Mouse (Mus musculus) neural tube, embryonic 13.5 days (tissue): Measurements from ENCODE around the gene Ugt1a9. TPM values are rescaled to one million over a fixed set of nuclear protein-coding genes. Genes with fewer than 3 reads are reported as not detected.
"Not testable (repeated sequence)": the region's sequence is repeated elsewhere in the genome, so short reads cannot be mapped to it uniquely, and the experiment has no call there.

Experiments used
- ATAC-seq: fragments of 200-750 bp; cut with Nextera tagmentation; 2 replicates; pipeline ENCODE4 v1.8.0; 2017; ENCODE audit warnings: low read depth, mild to moderate bottlenecking, moderate TSS enrichment, moderate library complexity
- H3K27ac ChIP-seq: fragments of 300-500 bp; sonication (generic); replicated peaks from 2 replicates; pipeline ENCODE4 v1.5.1; 2015; ENCODE audit warnings: moderate library complexity, mild to moderate bottlenecking, inconsistent platforms
- H3K27me3 ChIP-seq: fragments of 300-500 bp; sonication (generic); 2 replicates; pipeline ENCODE4 v1.6.1; 2015; ENCODE audit warnings: mild to moderate bottlenecking, inconsistent platforms
- H3K36me3 ChIP-seq: fragments of 300-500 bp; sonication (generic); 2 replicates; pipeline ENCODE4 v1.6.1; 2015; ENCODE audit warnings: mild to moderate bottlenecking, inconsistent platforms
- H3K4me1 ChIP-seq: fragments of 300-500 bp; sonication (generic); replicated peaks from 2 replicates; pipeline ENCODE4 v1.6.1; 2015; ENCODE audit warnings: inconsistent platforms
- H3K4me2 ChIP-seq: fragments of 300-500 bp; sonication (generic); 2 replicates; pipeline ENCODE4 v1.6.1; 2015; ENCODE audit warnings: inconsistent platforms, mild to moderate bottlenecking, moderate library complexity
- H3K4me3 ChIP-seq: fragments of 300-500 bp; sonication (generic); 2 replicates; pipeline ENCODE4 v1.5.1; 2015; ENCODE audit warnings: mild to moderate bottlenecking, inconsistent platforms
- H3K9ac ChIP-seq: fragments of 300-500 bp; sonication (generic); 2 replicates; pipeline ENCODE4 v1.6.1; 2015; ENCODE audit warnings: moderate library complexity, mild to moderate bottlenecking, inconsistent platforms
- H3K9me3 ChIP-seq: fragments of 300-500 bp; sonication (generic); 2 replicates; pipeline ENCODE4 v1.6.1; 2016; ENCODE audit warnings: inconsistent platforms
- WGBS: fragments of 180-500 bp; shearing (Covaris S2); methylation state at CpG from one replicate; pipeline ENCODE4 v1.1.7; 2015; 5-methylcytosine and 5-hydroxymethylcytosine counted together
- polyA plus RNA-seq: library from polyadenylated mRNA; unstranded; fragments of >200 nt; fragmentation: Nextera tagmentation; extraction: Ambion mirVana; gene quantifications from 2 replicates; pipeline ENCODE4 v1.2.1, GENCODE M21; 2015

Gene Ugt1a9
- polyA plus RNA-seq, 1 experiment from 2014 or later = not detected

- not testable (repeated sequence) for ATAC-seq, H3K27me3 ChIP-seq, H3K27ac ChIP-seq, H3K4me3 ChIP-seq, H3K4me1 ChIP-seq, H3K9me3 ChIP-seq, H3K4me2 ChIP-seq, H3K36me3 ChIP-seq, H3K9ac ChIP-seq
- 3% methylated on average over 5 of the region's 5 CpGs for whole genome bisulfite sequencing
Measured at GRCm38 (mm10) chr1:88143966-88144675, 73.5 kb downstream of the Ugt1a9 start.

GRCm38 (mm10) chr1:88145278-88145677 is 74.7 kb downstream of the Ugt1a9 start:
- H3K27ac ChIP-seq, H3K4me3 ChIP-seq, H3K27me3 ChIP-seq, ATAC-seq, H3K36me3 ChIP-seq, H3K4me1 ChIP-seq, H3K9me3 ChIP-seq, H3K9ac ChIP-seq, H3K4me2 ChIP-seq: not testable (repeated sequence)
- 79% methylated on average over 2 of the region's 2 CpGs for WGBS

- H3K36me3 ChIP-seq, H3K4me2 ChIP-seq, H3K9me3 ChIP-seq, ATAC-seq, H3K4me3 ChIP-seq, H3K27me3 ChIP-seq, H3K4me1 ChIP-seq, H3K9ac ChIP-seq, H3K27ac ChIP-seq: not testable (repeated sequence)
- 78% methylated on average over 2 of the region's 2 CpGs for WGBS
Measured at GRCm38 (mm10) chr1:88150133-88150532, 79.5 kb downstream of the Ugt1a9 start.

- Histone ChIP-seq H3K4me2 (no peak overlapping the region), H3K9me3 (no peaks in the 10 kb centered on the region)
Measured at GRCm38 (mm10) chr1:88158430-88158829, 87.8 kb downstream of the Ugt1a9 start.

GRCm38 (mm10) chr1:88165711-88166110 is 95.1 kb downstream of the Ugt1a9 start, which contains the start of gene Ugt1a5:
Ugt1a5 (plus strand) TSS chr1:88166012.
- WGBS = 78% methylated on average over 5 of the region's 5 CpGs
- Histone ChIP-seq H3K9me3 (no peaks in the 10 kb centered on the region), H3K4me2 (no peak within 1 kb of the TSS), H3K4me3 (no peak within 1 kb of the TSS), H3K36me3 (no peaks in the 10 kb centered on the region), H3K4me1 (no peaks in the 10 kb centered on the region), H3K27me3 (no peaks in the 10 kb centered on the region), H3K9ac (no peak within 1 kb of the TSS), H3K27ac (no peak within 1 kb of the TSS)
- no peak for ATAC-seq

More at GRCm38 (mm10) chr1:88158430-88158829, 87.8 kb downstream of the Ugt1a9 start:
- Histone ChIP-seq H3K9ac (no peak overlapping the region), H3K4me3 (no peak overlapping the region), H3K27ac (no peak overlapping the region), H3K27me3 (no peaks in the 10 kb centered on the region), H3K36me3 (no peaks in the 10 kb centered on the region), H3K4me1 (no peaks in the 10 kb centered on the region)
- ATAC-seq = no peak
- WGBS = 87% methylated on average over 2 of the region's 2 CpGs

- not testable (repeated sequence) for H3K4me2 ChIP-seq, H3K4me1 ChIP-seq, ATAC-seq, H3K36me3 ChIP-seq, H3K9me3 ChIP-seq, H3K4me3 ChIP-seq, H3K27me3 ChIP-seq, H3K27ac ChIP-seq, H3K9ac ChIP-seq
- 90% methylated on average over 6 of the region's 7 CpGs for WGBS
Measured at GRCm38 (mm10) chr1:88172190-88172589, 101.6 kb downstream of the Ugt1a9 start.

GRCm38 (mm10) chr1:88179657-88180056 is 109.1 kb downstream of the Ugt1a9 start:
- Histone ChIP-seq H3K27ac (no peak overlapping the region), H3K4me3 (no peak overlapping the region), H3K4me2 (no peak overlapping the region), H3K27me3 (no peaks in the 10 kb centered on the region), H3K9ac (no peak overlapping the region), H3K9me3 (peaks cover 22% of the 10 kb centered on the region), H3K4me1 (no peaks in the 10 kb centered on the region), H3K36me3 (no peaks in the 10 kb centered on the region)
- WGBS = 91% methylated on average over 1 of the region's 1 CpGs
- ATAC-seq = no peak

GRCm38 (mm10) chr1:88186325-88186935 is 115.8 kb downstream of the Ugt1a9 start:
- H3K27me3 ChIP-seq = no peaks in the 10 kb centered on the region
- H3K9ac ChIP-seq = no peak overlapping the region
- no peak overlapping the region for H3K4me2 ChIP-seq
- no peaks in the 10 kb centered on the region for H3K36me3 ChIP-seq
- ATAC-seq = no peak
- WGBS = 87% methylated on average over 5 of the region's 5 CpGs
- no peaks in the 10 kb centered on the region for H3K9me3 ChIP-seq
- no peak overlapping the region for H3K4me3 ChIP-seq
- H3K27ac ChIP-seq = no peak overlapping the region
- no peaks in the 10 kb centered on the region for H3K4me1 ChIP-seq

- Histone ChIP-seq H3K4me2 (no peak overlapping the region), H3K36me3 (no peaks in the 10 kb centered on the region), H3K27ac (no peak overlapping the region), H3K27me3 (no peaks in the 10 kb centered on the region), H3K4me3 (no peak overlapping the region), H3K9me3 (no peaks in the 10 kb centered on the region), H3K4me1 (no peaks in the 10 kb centered on the region), H3K9ac (no peak overlapping the region)
- ATAC-seq = no peak
- WGBS = 74% methylated on average over 3 of the region's 3 CpGs
Measured at GRCm38 (mm10) chr1:88192136-88192535, 121.5 kb downstream of the Ugt1a9 start.

- no peak overlapping the region for H3K4me2 ChIP-seq
- H3K27me3 ChIP-seq = no peaks in the 10 kb centered on the region
- H3K4me3 ChIP-seq = no peak overlapping the region
- H3K9ac ChIP-seq = no peak overlapping the region
- no peak for ATAC-seq
- 84% methylated on average over 1 of the region's 1 CpGs for WGBS
- no peak overlapping the region for H3K27ac ChIP-seq
- H3K36me3 ChIP-seq = no peaks in the 10 kb centered on the region
- no peaks in the 10 kb centered on the region for H3K4me1 ChIP-seq
- H3K9me3 ChIP-seq = no peaks in the 10 kb centered on the region
Measured at GRCm38 (mm10) chr1:88195687-88196086, 125.1 kb downstream of the Ugt1a9 start.

- 76% methylated on average over 3 of the region's 3 CpGs for WGBS
- H3K27me3 ChIP-seq = no peaks in the 10 kb centered on the region
Measured at GRCm38 (mm10) chr1:88197443-88197842, 126.8 kb downstream of the Ugt1a9 start.

GRCm38 (mm10) chr1:88199996-88200395 is 129.4 kb downstream of the Ugt1a9 start:
- 78% methylated on average over 2 of the region's 2 CpGs for WGBS
- Histone ChIP-seq H3K9me3 (peaks cover 9% of the 10 kb centered on the region; the same call in 1 of the 2 replicates), H3K4me1 (no peaks in the 10 kb centered on the region; the same call in 1 of the 2 replicates), H3K9ac (no peak overlapping the region), H3K36me3 (no peaks in the 10 kb centered on the region), H3K4me3 (no peak overlapping the region), H3K4me2 (no peak overlapping the region), H3K27me3 (no peaks in the 10 kb centered on the region), H3K27ac (no peak overlapping the region)
- no peak for ATAC-seq

More at GRCm38 (mm10) chr1:88197443-88197842, 126.8 kb downstream of the Ugt1a9 start:
- no peaks in the 10 kb centered on the region for H3K9me3 ChIP-seq
- no peaks in the 10 kb centered on the region for H3K4me1 ChIP-seq
- H3K9ac ChIP-seq = no peak overlapping the region
- no peak overlapping the region for H3K27ac ChIP-seq
- H3K4me3 ChIP-seq = no peak overlapping the region
- no peaks in the 10 kb centered on the region for H3K36me3 ChIP-seq
- H3K4me2 ChIP-seq = no peak overlapping the region
- no peak for ATAC-seq
